Mouse (Mus musculus) layer of hippocampus, postnatal 25 days (tissue): ENCODE data around the gene Lin7a. TPM values are rescaled to one million over a fixed set of nuclear protein-coding genes. Genes with fewer than 3 reads are reported as not detected.

Experiments
- DNase-seq, 2 experiments: peaks; one replicate each; pipeline ENCODE4 v3.0.0; 2022; ENCODE audit warnings: mixed read lengths in 2 of 2, low spot score in 1 of 2; ENCODE audit errors: extremely low spot score in 1 of 2
- total RNA-seq, 2 experiments: library from RNA; stranded (reverse); gene quantifications; 2 replicates each; pipeline ENCODE4 v1.2.3; 2021

The Lin7a gene
- 10 to 100 TPM; 31.7 to 40.9 TPM for total RNA-seq

DNA sequence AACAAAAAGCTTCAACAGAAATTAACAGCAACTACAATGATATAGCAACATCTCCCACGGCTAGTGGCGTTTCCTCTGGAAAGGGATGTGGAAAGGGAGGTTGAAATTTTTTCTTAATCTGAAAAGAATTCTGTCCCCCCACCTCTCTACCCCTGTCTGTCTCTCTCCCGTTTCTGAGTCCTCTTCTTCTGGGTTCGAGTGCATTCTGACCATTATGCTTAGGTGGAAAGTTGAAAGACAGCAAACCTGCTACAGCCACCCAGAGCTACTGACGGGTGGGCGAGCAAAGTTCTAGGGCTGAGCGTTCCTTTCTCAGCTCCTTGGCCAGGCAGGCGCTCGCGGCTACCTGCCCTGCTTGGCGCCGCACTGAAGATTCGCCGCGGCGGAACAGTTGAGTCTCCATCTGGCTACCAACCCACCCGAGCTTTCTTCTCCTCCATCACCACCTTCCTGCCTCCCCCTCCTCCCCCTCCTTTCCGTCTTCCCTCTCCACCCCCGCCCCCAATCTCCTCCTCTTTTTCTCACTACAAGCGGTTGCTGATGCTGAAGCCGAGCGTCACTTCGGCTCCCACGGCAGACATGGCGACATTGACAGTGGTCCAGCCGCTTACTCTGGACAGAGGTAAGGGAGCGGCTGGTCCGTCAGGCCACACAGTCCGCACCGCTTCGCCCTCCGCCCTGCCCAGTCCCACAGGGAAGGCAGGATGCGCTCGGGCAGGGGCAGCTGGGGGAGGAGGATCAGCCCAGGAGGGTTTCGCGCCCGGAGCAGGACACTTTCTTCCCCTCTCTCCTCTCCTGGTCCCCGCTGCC is at the start of gene Lin7a:
Gene Lin7a (plus strand): TSS at position 366 of the 810 bp plus-strand sequence.
- peak; percentile 28 to 32 for DNase-seq

DNA sequence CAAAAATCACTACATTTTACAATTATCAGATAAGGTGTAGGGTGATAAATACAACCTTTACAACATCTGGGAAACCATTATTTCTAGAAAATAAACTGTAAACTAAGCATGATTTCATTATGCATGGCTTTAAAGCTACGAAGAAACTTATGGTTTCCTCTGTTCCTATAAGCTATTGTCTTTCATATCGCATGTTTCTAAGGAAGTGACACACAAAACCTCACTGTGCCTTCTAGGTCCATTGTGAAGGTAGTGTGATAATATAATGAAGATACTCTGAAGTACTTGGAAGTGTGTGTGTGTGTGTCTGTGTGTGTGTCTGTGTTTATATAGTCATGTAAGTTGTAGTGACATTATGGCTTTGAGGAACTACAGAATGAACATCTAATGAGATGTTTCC is 49.8 kb upstream of the Lin7a start:
- no peak for DNase-seq

DNA sequence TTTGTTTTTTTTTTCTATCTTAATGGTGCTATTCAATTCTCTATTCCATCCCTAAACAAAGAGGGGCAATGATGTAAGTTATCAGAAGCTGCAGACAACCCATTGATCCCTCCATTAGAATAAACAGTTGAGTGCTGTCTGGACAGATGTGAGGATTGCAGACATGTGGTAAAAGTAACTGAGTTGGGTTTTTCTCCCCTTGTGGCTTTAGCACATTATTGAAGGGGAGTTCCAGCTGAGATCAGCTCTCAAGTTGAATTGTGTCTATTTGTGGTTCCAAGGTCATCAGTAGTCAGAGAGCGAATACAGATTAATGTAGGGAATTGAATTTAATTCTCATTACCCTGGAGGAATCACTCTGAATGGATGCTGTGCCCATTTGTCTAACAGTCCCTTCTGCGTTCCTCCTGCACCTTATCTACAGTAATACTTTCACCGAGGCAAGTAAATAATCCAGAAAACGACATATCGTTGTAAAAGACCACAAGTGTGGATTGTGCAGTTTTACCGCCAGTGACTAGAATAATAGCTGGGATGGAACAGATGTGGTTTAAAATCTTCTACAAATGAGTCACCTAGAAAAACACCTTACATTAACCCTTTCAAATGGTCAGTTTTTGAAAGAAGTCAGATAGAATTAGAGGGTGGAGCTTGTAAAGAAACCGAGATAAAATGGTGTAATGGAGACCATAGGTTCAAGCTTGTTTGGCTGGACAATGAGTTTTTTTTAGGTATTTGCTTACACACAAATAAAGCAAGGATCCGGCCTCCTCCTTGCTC is 48.9 kb upstream of the Lin7a start:
- no peak for DNase-seq

DNA sequence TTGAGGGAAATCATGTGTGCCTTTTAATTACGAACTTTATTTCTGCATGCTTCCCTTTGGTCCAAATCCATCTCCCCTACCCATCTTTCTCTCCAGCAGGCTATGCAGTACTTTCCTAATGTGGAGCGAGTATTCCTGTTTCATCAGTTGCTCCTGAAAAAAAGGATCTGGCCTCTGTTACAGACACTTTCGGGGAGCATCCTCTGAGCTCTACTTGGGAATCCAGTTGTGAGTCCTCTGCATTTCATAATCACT is 48.4 kb upstream of the Lin7a start:
- no peak for DNase-seq

DNA sequence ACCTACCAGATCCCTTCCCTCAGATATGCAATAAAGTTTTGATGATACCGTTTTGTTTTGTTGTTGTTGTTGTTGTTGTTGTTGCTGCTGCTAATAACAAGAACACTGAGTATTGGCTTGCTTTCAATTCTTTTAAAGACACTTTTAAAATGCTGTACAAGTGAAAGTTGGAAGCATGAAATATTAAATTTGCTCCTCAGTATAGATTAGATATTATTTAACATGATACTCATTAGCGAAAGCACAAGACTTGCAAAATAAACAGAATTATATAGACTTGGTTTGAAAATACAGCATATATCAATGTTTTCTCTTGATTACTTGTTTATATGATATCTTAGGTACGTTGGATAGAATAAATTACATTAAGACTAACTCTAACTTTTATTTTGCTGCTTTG is 47.7 kb upstream of the Lin7a start:
- no peak for DNase-seq

DNA sequence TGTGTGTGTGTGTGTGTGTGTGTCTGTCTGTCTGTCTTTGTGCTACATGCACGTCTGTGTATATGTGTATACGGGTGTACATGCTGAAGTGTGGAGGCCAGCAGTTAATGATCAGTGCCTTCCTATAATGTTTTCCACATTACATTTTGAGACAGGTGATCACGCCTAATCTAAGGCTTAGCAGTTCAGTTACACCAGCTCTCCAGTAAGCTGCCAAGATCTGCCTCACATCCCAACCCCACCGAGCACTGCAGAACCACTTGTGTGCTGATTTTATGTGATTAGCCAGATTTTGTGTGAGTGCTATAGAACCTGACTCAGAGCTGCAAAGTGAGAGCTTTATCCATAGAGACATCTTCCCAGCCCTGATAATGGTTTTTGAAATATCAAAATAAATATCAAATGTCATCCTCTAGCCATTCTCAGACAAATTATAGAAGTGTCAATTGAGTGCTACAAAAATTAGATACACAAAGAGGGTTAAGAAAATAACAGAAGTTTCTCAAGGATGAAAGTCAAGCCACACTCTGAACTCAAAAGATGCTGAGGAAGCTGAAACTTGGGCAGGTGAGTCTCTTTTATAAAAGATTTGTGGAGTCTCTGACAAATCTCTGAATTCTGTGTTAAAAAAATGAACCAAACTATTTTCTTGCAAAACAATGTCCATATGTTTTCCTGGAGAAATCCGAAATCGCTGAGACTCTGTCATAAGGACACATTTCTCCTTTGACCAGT is 46.7 kb upstream of the Lin7a start:
- DNase-seq = no peak

DNA sequence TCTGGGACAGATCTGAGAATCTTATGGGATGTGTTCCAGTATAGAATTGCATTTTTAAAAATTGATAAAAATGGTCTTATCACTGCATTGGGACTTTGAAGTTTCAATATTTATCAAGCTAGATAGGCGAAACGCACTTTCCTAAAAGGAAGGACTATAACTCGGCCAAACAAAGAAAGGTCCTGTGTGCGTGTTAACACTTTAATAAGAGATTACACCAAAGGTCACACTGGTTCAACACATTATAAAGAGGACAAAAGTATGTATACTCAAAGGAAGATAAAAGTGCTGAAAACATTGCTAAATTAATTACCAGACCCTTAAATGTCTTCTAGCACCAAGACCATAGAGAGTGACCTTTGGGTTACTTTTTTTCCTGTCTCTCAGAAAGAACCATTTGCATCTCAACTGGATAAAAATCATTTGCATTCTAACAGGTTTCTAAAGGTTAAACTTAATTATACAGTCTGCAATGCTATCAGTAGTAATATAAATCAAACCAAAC is 46.1 kb upstream of the Lin7a start:
- DNase-seq = no peak

DNA sequence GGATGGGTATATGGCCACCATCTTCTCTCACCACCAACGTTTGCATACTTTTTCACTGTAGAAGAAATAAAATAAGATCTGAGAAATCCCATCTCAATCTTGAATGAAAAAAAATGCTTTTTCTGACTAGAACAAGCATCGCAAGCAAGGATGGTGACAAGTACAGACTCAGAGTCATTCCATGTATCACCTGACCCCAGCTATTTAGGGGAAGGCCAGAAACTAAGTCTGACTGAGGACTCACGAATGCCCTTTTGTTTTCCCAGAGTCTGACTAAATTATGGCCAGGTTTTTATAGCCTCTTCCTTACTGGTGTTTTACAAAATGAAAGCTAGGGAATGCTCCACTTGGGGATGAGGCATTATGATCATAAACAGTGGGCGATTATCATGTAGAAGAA is 45.6 kb upstream of the Lin7a start:
- no peak for DNase-seq

DNA sequence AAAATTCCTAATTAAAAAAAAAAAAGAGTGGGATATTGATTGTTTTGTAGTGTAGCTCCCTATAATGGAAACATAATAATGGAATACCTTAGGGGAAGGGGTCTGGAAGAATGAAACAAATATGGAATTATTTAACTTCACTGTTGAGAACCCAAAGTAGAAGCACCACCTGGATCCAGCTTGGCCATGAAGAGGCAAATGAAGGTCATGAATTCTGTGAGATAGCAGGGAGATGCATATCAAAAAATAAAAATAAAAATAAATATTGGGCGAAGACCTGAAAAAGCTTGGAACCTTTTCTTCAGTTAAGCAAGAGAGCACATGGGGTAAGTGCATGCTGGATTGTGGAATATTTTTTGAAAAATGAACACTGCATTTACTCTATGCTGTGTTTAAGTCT is 43.6 kb upstream of the Lin7a start:
- no peak for DNase-seq

DNA sequence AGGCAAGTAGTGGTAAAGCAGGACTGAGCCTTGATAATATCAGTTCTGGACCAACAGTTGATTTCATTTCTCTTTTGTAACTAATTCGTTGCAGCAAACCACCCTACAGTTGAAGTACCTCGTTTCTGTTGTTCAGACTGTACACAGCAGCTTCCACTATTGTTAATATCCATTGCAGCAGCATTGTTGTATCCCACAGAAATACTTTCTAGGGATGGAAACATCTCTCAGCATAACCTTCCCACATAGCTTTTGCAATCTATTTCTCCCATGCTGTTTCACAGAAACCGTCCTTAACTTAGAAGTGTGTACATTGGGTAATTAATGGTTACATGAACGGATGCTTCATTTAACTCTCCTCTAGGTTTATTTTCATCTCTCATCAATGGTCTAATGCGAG is 42.7 kb upstream of the Lin7a start:
- no peak for DNase-seq

DNA sequence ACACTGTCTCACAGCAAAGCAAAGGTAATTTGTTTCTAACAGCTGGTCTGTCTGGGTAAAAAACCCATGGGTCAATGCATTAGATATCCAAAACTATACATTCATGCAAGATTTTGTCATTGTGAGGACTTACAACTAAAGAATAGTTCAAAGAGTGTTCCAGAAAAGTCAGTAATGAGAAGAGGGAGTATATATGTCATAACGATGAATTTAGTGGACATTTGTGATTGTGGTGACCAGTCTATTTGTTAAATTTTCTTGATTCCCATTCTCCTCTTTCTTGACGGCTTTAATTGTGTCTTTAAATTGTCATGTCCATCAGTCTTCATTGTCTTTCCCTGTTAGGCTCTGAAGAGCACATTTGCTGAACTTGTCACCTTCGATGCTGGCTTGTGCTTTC is 42.1 kb upstream of the Lin7a start:
- DNase-seq = no peak

DNA sequence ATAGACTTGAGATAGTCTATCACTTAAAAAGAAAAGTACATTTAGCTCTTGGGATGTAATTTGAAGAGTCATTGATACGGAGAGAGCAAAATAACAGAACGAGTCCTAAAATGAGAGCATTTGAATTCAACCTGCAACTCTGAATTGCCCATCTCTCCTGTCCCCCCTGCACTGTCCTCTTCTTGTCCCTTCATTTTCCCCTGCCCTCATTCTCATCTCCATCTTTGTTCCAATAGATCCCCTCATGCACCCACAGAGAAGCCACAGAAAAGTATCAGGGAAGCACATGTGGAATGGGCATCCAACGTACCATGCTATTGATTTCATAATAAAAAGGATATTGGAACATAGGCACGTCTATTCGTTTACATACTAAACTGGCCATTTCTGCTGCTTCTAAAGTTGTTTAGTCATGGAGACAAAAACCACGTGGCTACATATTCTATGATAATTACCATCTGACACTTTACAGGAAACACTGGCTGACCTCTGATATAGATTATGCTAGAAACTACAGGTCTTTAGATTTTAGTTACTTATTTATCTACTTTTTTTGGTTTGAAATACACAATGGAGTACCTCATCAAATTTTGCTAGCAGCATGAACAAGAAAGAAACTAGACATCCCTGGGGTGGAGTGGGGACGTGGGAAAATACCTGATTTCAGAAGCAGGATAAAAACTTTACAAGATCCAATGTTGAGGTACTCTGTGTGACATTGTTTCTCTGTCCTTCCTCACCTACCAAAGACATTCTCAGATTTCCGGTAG is 41.2 kb upstream of the Lin7a start:
- no peak for DNase-seq

DNA sequence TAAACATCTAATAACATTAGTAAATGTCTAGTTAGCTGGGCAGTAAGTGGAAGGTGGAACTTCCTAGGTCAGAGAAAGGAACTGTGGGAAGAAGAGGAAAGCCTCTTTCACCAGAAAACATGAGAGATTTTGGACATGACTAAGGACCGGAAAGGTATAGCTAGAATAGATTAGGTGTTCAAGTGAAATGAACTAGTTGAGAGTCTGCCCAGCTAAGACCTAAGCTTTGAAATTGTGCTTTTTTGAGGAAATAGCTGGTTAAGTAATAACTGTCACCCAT is 40.7 kb upstream of the Lin7a start:
- no peak for DNase-seq

DNA sequence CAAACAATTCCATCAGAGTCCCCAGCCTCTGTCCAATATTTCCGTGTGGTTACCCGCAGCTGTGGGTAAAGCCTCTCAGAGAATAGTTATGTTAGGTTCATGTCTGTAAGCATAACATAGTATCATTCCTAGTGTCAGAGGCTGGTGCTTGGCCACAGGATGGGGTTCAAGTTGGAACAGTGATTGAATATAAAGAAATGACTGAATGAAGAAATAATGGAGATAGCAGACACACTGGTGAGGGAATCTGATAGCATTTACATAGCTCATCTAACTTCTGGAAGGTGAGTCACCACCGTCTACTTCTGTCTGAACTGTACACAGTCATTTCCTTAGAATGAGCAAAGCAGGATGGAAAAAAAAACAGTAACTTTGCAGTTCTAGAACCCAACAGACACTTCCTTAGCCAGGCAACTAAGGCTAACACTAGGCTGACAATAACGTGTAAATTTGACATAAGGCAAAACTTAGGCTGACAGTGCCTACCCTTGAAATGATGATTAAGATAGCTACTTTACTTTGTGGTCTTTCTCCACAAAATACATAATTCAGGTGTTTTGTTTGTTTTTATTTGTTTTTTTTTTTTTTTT is 40.0 kb upstream of the Lin7a start:
- no peak for DNase-seq

DNA sequence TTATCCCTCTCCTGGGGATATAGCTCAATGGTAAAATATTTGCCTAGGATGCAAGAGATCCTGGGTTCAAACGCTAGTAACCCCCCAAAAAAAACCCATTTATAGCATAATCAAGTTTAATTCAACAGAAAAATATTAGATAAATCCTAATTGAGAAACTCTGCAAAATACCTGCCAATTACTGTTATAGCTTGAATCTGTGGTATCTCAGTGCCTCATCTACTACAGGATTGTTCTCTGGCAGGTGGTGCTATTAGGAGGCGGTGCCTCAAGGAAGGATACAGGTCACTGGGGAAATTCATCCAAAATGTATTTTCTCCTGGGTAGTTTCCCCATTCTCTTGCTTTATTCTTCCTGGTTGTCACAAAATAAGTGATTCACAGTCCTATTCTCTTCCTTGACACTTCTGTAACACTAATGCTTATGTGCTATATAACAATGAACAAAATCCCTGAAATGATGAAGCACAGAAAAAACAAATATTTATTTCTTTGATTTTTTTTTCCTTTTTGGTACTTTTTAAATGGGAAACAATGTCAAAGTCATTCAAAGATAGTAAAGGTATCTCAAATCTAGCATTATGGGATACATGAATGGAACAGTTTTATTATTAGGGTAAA is 38.9 kb upstream of the Lin7a start:
- DNase-seq = no peak

DNA sequence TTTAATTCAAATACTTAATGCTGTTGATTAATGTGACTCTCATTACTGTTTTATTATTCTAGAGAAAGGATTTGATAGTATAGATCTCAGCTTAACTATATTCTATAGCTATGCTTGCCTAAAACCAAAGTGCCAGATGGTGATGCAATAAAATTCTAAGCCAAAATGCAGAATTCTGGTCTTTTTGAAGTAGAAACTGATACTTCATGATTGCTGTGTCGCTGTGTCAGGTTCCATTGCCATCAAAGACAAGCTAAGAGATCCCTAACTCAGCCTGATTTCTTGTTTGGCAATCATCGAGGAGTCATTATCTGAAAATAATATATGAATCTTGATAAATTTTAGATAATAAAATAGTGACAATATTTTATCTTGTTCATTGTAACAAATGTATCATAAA is 38.3 kb upstream of the Lin7a start:
- no peak for DNase-seq

DNA sequence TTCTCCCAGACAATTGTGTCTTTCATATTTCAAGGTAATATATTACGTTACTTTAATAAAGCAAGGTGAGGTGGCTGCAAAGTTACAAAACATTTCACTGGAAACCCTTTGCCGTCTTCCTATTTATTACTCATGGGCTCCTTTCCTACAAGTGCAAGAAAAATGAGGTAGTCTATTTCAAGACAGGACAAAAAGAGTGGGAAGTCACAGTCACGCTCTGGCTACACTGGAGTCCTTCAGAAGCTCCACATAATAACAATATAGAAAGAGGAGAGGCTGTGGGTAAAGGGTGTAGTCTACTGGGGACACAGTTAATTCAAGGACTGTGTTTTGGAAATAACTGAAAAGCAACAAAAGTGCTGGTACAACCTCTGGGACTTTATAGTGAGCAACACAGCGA is 37.7 kb upstream of the Lin7a start:
- DNase-seq = no peak

DNA sequence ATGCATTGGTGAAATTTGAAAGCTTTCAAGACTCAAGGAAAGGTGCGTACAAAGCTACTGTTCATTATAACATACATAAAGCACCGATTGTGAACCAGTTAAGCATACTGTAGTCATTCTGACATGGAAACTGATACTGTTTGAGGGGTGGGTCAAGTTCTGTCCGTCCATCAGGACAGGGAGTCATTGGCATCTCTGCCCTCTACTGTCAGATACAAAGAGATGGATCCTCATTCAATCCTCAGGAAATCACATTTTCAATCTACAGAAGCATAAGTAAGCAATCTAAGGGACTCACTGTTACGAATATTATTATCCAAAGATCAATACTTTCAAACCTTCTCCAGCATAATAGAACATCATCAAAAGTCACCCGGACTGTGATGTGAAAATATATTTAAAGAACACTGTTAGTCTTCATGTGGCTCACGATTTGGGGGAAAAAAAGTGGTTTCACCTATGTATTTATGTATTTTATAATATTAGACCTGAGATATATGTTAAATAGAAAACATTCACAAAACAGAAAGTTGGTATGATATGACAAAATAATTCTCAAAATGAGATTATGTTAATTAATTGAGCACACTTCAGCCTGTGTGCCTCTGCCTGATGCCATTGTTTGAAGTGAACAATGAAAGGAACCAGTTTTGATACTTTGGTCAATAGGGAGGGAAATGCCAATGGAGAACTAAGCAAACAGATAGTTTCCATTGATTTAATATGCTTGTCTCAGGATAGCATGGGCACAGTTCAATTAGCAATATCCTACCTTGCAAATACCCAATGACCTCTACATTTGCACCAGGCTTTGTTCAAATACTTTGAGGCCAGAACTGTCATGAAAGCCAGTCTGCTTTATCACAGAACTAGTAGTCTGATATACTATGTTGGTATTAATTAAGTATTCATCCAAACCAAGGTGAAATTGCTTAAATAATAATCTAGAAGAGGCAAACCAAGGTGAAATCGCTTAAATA is 36.8 kb upstream of the Lin7a start:
- DNase-seq = no peak

DNA sequence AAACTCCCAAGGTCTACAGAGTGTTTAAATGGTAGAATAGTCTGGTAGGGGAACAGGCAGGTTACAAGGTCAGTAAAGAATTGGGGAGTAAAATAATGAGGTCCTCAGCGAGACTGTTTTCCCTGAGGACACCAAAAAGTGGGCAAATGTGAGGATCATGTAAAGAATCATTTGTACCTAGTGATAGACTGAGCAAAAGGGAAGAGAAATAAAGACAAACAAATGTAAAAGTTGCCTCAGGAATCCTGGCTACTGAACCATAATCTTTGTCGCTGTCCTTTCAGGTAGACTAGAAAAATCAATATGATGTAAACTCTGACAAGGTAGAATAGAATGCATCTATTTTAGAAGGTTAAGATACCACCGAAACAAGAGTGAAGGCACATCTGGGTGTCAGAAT is 36.0 kb upstream of the Lin7a start:
- DNase-seq = no peak
